Mouse (Mus musculus) kidney, adult 2 months (tissue): ENCODE data around the gene Utp20.

Source experiments
- CTCF ChIP-seq: fragments of 200-500 bp; conservative IDR thresholded peaks from 2 replicates; pipeline ENCODE4 v1.5.1; 2011; ENCODE audit warnings: low read depth, mild to moderate bottlenecking, control low read depth, low read length, moderate library complexity, mixed read lengths; ENCODE audit not compliant: insufficient read depth, insufficient read length
- POLR2A ChIP-seq: fragments of 200-500 bp; IDR thresholded peaks from one replicate; pipeline ENCODE4 v1.6.1; 2011; ENCODE audit warnings: low read depth, low read length, control low read depth

- TF ChIP-seq CTCF (no peak), POLR2A (no peak)
Measured at GRCm38 (mm10) chr10:88861416-88861815, 34.8 kb upstream of the Utp20 start.
